Mouse (Mus musculus) 416B (cell line): ENCODE data around the gene Fam19a2.

Experiments
- DNase-seq: peaks from one replicate; pipeline ENCODE4 v3.0.0; 2011; ENCODE audit warnings: low read depth

Gene Fam19a2

GRCm38 (mm10) chr10:123570616-123571188 lies 306.9 kb downstream of the Fam19a2 start:
- no peak for DNase-seq

GRCm38 (mm10) chr10:123572342-123573070 lies 308.7 kb downstream of the Fam19a2 start:
- DNase-seq: no peak

- DNase-seq: no peak
Observed at GRCm38 (mm10) chr10:123577823-123578222, 314.0 kb downstream of the Fam19a2 start.

DNA sequence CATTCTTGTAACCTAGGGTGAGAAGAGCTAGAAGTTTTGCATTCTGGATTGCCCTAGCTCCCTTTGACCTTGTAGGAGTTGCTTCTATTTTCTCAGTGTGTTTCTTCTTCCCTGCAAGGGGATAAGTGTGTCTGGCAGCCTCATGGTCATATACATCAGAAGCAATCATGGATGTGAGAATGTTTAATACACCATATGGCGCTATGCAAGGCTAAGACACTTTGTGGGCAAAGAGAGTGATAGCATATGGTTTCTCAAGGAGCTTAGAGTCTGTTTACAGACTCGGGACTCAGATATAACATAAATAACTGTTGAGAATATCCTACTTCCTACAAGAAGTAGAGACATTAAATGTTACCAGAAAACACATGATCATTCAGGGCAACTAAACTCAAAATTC lies 315.2 kb downstream of the Fam19a2 start:
- DNase-seq: no peak

DNA sequence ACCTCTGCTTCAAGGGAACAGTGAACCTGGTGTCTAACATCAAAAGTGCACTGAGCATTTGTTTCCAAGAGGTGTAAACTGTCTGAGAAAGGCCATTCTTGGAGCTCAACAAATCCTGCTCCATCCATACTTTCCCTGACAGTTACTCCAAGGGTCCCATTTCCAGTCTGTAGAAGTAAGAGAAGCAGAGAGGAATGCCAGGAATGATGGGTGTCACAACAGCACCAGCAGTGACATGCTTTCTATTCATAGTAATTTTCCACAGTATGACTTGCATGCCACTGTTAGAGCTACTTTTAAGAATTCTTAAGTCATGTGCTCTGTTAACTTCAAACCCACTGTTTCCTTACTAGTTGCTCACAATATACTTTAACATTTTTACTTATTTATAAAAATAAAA lies 331.2 kb downstream of the Fam19a2 start:
- no peak for DNase-seq

- DNase-seq: no peak
Observed at GRCm38 (mm10) chr10:123597059-123597458, 333.3 kb downstream of the Fam19a2 start.

DNA sequence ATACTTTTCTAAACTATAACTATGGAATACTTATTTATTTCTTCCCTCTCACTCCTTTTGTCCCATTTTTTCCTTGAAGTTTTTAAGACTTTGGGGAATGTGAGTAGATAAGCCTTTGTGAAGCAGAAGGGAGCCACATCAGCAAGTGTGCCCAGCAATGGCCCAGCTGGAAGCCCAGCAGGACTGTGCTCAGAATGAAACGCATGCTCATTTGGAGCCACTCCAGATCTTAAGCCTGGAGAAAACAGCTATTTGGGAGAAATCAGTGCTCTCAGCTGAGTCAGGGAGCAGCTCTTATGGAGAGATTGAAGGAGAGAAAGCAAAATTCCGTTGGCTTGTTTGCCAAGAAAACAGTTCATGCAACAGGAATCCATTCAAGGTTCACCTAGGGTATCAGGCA lies 341.9 kb downstream of the Fam19a2 start:
- no peak for DNase-seq

DNA sequence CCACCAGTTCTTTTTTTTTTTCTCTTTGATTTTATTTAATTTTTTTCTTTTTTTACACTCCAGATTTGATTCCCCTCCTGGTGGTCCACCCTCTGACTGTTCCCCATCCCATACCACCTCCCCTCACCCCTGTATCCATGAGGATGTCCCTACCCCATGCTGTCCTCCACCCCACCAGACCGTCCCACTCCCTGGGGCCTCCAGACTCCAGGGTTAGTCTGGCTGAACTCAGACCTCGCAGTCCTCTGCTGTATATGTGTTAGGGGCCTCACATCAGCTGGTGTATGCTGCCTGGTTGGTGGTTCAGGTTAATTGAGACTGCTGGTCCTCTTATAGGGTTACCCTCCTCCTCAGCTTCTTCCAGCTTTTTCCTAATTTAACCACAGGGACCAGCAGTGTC lies 362.9 kb downstream of the Fam19a2 start:
- no peak for DNase-seq

GRCm38 (mm10) chr10:123629248-123629744 lies 365.5 kb downstream of the Fam19a2 start:
- DNase-seq: no peak

DNA sequence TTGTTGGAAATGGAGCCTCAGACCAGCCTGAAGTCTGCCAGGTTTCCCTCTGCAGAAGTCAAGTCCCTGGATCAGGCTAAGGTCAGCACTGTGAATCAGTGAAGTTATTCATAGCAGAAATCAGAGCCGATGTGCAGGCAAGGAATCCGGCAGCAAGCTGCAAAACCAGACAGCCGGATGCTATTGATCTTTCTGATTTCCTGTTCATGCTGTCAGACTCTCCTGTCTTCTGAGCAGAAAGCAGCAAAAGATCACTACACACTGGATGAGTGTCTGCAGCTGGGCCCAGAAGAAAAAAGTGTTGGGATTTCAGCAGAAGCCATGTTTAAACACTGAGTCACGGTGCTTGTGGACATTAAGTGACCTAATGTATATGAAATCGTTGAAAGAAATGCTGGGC lies 368.2 kb downstream of the Fam19a2 start:
- DNase-seq: no peak

DNA sequence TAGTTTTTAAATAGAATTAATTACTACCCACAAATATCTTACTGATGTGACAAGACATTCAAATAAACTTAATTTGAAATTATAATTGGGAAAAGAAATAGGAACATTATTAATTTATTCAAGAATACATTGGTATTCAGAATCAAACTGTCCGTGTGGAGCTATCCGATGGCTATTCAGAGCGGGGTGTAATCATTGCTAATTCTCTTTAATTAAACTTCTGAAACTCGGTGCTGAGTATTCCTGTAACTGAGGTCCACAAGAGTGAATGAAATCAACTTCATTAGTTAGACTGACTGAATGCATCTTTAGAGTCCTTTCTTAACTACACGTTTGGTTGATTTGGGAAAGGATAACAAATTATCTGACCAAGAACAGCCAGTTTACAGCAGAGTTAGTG lies 372.9 kb downstream of the Fam19a2 start:
- DNase-seq: no peak

GRCm38 (mm10) chr10:123637496-123637895 lies 373.7 kb downstream of the Fam19a2 start:
- no peak for DNase-seq

DNA sequence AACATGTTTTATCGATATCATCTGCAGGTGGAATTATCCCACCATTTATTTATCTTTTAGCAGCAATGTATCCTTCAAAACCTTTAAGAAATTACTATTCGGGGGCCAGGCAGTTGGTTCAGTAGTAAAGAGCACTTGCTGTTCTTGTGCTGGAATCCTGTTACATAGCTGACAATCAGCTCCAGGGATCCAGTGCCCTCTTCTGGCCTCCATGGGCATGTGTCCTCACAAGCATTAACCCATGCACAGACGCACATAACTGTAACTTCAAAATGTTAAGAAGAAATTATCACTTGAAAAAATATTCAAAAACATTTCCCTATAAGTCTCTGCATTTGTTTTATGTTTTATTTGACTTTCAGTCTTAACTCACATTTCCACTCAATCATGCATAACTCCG lies 381.8 kb downstream of the Fam19a2 start:
- DNase-seq: peak; percentile 17

DNA sequence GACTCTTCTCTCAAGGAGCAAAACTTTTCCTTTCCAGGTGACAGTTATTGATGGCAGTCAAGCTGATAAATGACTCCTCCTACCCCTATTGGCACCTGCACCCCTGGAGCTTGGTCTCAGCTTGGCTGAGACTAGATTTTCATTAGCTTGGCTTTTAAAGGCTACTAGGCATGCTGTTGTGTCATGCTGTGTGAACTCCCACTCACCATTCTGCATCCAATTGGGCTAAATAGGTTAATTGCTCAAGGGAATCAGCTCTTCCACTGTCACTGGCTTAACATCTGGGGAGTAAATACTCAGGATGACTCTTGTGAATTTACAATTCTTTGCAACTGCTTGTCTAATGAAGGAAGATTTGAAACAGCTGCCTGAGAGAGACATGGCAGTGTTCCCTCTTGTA lies 407.4 kb downstream of the Fam19a2 start:
- no peak for DNase-seq

DNA sequence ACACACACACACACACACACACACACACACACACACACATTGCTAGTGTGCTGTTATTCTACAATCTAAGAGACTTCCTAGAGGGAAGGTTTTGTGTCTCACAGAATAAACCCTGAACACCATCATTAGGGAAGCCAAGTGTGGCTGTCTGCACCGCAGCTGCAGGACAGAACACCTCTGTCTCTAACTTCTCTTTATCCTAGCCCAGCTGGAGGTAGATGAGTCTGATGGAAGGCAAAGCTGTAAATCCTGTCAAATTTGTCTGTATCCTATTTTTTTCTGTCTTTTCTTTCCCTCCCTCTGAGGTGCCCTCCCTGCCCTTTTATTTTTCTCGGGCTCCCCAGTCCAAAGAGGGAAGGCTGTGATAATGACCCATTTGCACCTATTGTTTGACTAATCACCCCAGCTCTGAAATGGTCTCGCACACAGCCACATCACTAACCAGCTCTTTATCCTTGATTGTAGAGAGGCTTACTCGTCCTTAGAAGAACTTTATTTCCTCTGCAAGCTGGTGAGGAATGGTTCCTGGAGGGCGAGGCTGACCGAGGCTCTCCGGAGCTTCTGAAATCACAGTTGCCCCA lies 414.6 kb downstream of the Fam19a2 start:
- no peak for DNase-seq

- no peak for DNase-seq
Observed at GRCm38 (mm10) chr10:123682718-123683255, 419.0 kb downstream of the Fam19a2 start.

GRCm38 (mm10) chr10:123692186-123692925 lies 428.6 kb downstream of the Fam19a2 start:
- no peak for DNase-seq

DNA sequence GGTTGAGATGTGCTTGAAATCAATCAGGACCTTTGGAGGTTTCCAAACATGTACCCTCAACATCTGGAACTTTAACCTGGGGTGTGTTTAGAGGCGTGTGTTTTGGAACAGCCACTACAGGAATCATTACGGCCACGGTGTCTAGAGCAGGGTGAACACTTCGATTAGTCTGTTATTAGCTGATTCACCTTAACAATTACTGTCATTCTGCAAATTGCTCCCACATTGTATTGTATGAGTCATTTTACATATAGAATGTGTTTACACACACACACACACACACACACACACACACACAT lies 429.1 kb downstream of the Fam19a2 start:
- DNase-seq: no peak

GRCm38 (mm10) chr10:123702595-123702994 lies 438.8 kb downstream of the Fam19a2 start:
- DNase-seq: no peak

GRCm38 (mm10) chr10:123707026-123707425 lies 443.2 kb downstream of the Fam19a2 start:
- DNase-seq: no peak

- DNase-seq: no peak
Observed at GRCm38 (mm10) chr10:123710738-123711137, 446.9 kb downstream of the Fam19a2 start.

- no peak for DNase-seq
Observed at GRCm38 (mm10) chr10:123721952-123722460, 458.2 kb downstream of the Fam19a2 start.
